Mouse (Mus musculus): Measurements from ENCODE around the gene Plekhm1. TPM values are rescaled to one million over a fixed set of nuclear protein-coding genes. Genes with fewer than 3 reads are reported as not detected.

Plekhm1 gene
- polyA plus RNA-seq, 1 experiment from 2014 or later: 6.7 TPM

GRCm38 (mm10) chr11:103364335-103364734, 48.2 kb downstream of the Plekhm1 start:
- no peak for DNase-seq (ENCODE audit: low spot score)
- peaks cover 50% of the 10 kb centered on the region for H3K4me1 ChIP-seq
- H3K27ac ChIP-seq: no peak overlapping the region
- H3K27me3 ChIP-seq (ENCODE audit: insufficient read depth, poor library complexity, severe bottlenecking): peaks cover 68% of the 10 kb centered on the region
- H3K4me3 ChIP-seq: no peak overlapping the region
- no peaks in the 10 kb centered on the region for H3K9me3 ChIP-seq
- 27% methylated on average over 5 of the region's 5 CpGs for WGBS
- peaks cover 25% of the 10 kb centered on the region for H3K36me3 ChIP-seq

- 2% methylated on average over 35 of the region's 35 CpGs for WGBS
- H3K9me3 ChIP-seq: no peaks in the 10 kb centered on the region
- no peak for DNase-seq (ENCODE audit: low spot score)
- H3K27ac ChIP-seq: peak within 1 kb of the TSS; percentile 85
- peak within 1 kb of the TSS; percentile 68 for H3K4me3 ChIP-seq
- peaks cover 76% of the 10 kb centered on the region for H3K27me3 ChIP-seq (ENCODE audit: insufficient read depth, poor library complexity, severe bottlenecking)
- peaks cover 58% of the 10 kb centered on the region for H3K4me1 ChIP-seq
- peaks cover 25% of the 10 kb centered on the region for H3K36me3 ChIP-seq
These were observed 49.0 kb downstream of the Plekhm1 start, which contains the start of gene Arhgap27 for GRCm38 (mm10) chr11:103363214-103364148. TSS of gene Arhgap27 (minus strand) at chr11:103363692.

GRCm38 (mm10) chr11:103362521-103363181, 49.8 kb downstream of the Plekhm1 start:
- Histone ChIP-seq H3K36me3 (peaks cover 19% of the 10 kb centered on the region), H3K27me3 (ENCODE audit: insufficient read depth, poor library complexity, severe bottlenecking) (peaks cover 85% of the 10 kb centered on the region), H3K9me3 (no peaks in the 10 kb centered on the region), H3K27ac (peak overlapping the region; percentile 85), H3K4me1 (peaks cover 58% of the 10 kb centered on the region), H3K4me3 (peak overlapping the region; percentile 68)
- DNase-seq (ENCODE audit: low spot score): no peak
- under 1% methylated on average over 33 of the region's 33 CpGs for WGBS

- peaks cover 14% of the 10 kb centered on the region for H3K36me3 ChIP-seq
- WGBS: 3% methylated on average over 13 of the region's 13 CpGs
- H3K4me1 ChIP-seq: peaks cover 58% of the 10 kb centered on the region
- peak overlapping the region; percentile 68 for H3K4me3 ChIP-seq
- H3K27me3 ChIP-seq (ENCODE audit: insufficient read depth, poor library complexity, severe bottlenecking): peaks cover 91% of the 10 kb centered on the region
- no peak for DNase-seq (ENCODE audit: low spot score)
- H3K9me3 ChIP-seq: no peaks in the 10 kb centered on the region
- H3K27ac ChIP-seq: 0 out of 2 replicates have a peak overlapping the region, but pooled peaks have one; percentile 85
These were observed 50.4 kb downstream of the Plekhm1 start for GRCm38 (mm10) chr11:103362054-103362432.

GRCm38 (mm10) chr11:103361396-103362053, 51.0 kb downstream of the Plekhm1 start:
- 4% methylated on average over 25 of the region's 25 CpGs for WGBS

GRCm38 (mm10) chr11:103360661-103361081, 51.8 kb downstream of the Plekhm1 start:
- Histone ChIP-seq H3K27ac (peak overlapping the region; percentile 89), H3K4me1 (peaks cover 65% of the 10 kb centered on the region), H3K36me3 (0 out of 2 replicates have a peak, but pooled peaks cover 2% of the 10 kb centered on the region), H3K4me3 (peak overlapping the region; percentile 68), H3K9me3 (no peaks in the 10 kb centered on the region), H3K27me3 (ENCODE audit: insufficient read depth, poor library complexity, severe bottlenecking) (peaks cover 92% of the 10 kb centered on the region)
- 4% methylated on average over 42 of the region's 48 CpGs for WGBS
- DNase-seq (ENCODE audit: low spot score): no peak

More at GRCm38 (mm10) chr11:103361396-103362053, 51.0 kb downstream of the Plekhm1 start:
- Histone ChIP-seq H3K4me3 (peak overlapping the region; percentile 68), H3K36me3 (peaks cover 9% of the 10 kb centered on the region), H3K27ac (no peak overlapping the region), H3K4me1 (peaks cover 58% of the 10 kb centered on the region), H3K27me3 (ENCODE audit: insufficient read depth, poor library complexity, severe bottlenecking) (peaks cover 92% of the 10 kb centered on the region), H3K9me3 (no peaks in the 10 kb centered on the region)
- DNase-seq (ENCODE audit: low spot score): no peak

GRCm38 (mm10) chr11:103359841-103360641, 52.4 kb downstream of the Plekhm1 start:
- no peaks in the 10 kb centered on the region for H3K9me3 ChIP-seq
- peak overlapping the region; percentile 89 for H3K27ac ChIP-seq
- peaks cover 71% of the 10 kb centered on the region for H3K4me1 ChIP-seq
- peak; percentile 88 for DNase-seq (ENCODE audit: low spot score)
- H3K27me3 ChIP-seq (ENCODE audit: insufficient read depth, poor library complexity, severe bottlenecking): peaks cover 91% of the 10 kb centered on the region
- WGBS: 2% methylated on average over 60 of the region's 60 CpGs
- H3K4me3 ChIP-seq: peak overlapping the region; percentile 68
- no peaks in the 10 kb centered on the region for H3K36me3 ChIP-seq

- peak overlapping the region; percentile 36; the same call in 1 of the 2 replicates for H3K27ac ChIP-seq
- peaks cover 86% of the 10 kb centered on the region for H3K27me3 ChIP-seq (ENCODE audit: insufficient read depth, poor library complexity, severe bottlenecking)
- peak overlapping the region; percentile 68 for H3K4me3 ChIP-seq
- H3K36me3 ChIP-seq: no peaks in the 10 kb centered on the region
- H3K9me3 ChIP-seq: no peaks in the 10 kb centered on the region
- H3K4me1 ChIP-seq: peaks cover 67% of the 10 kb centered on the region
- DNase-seq (ENCODE audit: low spot score): peak; percentile 87
- WGBS: 2% methylated on average over 22 of the region's 22 CpGs
These were observed 53.4 kb downstream of the Plekhm1 start for GRCm38 (mm10) chr11:103359122-103359521.

GRCm38 (mm10) chr11:103358316-103358715, 54.2 kb downstream of the Plekhm1 start:
- no peak for DNase-seq (ENCODE audit: low spot score)
- H3K4me1 ChIP-seq: peaks cover 59% of the 10 kb centered on the region
- WGBS: 74% methylated on average over 4 of the region's 4 CpGs

GRCm38 (mm10) chr11:103357710-103358109, 54.8 kb downstream of the Plekhm1 start:
- no peak for DNase-seq (ENCODE audit: low spot score)
- Histone ChIP-seq H3K36me3 (peaks cover 3% of the 10 kb centered on the region; the same call in 1 of the 2 replicates), H3K4me3 (no peak overlapping the region), H3K27ac (no peak overlapping the region), H3K4me1 (peaks cover 53% of the 10 kb centered on the region), H3K9me3 (peaks cover 3% of the 10 kb centered on the region; the same call in 1 of the 2 replicates), H3K27me3 (ENCODE audit: insufficient read depth, poor library complexity, severe bottlenecking) (peaks cover 72% of the 10 kb centered on the region)
- WGBS: 87% methylated on average over 10 of the region's 10 CpGs

More at GRCm38 (mm10) chr11:103358316-103358715, 54.2 kb downstream of the Plekhm1 start:
- H3K9me3 ChIP-seq: no peaks in the 10 kb centered on the region
- H3K27me3 ChIP-seq (ENCODE audit: insufficient read depth, poor library complexity, severe bottlenecking): peaks cover 78% of the 10 kb centered on the region
- no peaks in the 10 kb centered on the region for H3K36me3 ChIP-seq
- no peak overlapping the region for H3K4me3 ChIP-seq
- H3K27ac ChIP-seq: 0 out of 2 replicates have a peak overlapping the region, but pooled peaks have one; percentile 36

GRCm38 (mm10) chr11:103356938-103357670, 55.4 kb downstream of the Plekhm1 start:
- no peak for DNase-seq (ENCODE audit: low spot score)
- H3K27ac ChIP-seq: no peak overlapping the region
- H3K9me3 ChIP-seq: peaks cover 8% of the 10 kb centered on the region; the same call in 1 of the 2 replicates
- peaks cover 47% of the 10 kb centered on the region for H3K4me1 ChIP-seq
- H3K36me3 ChIP-seq: peaks cover 8% of the 10 kb centered on the region; the same call in 1 of the 2 replicates
- H3K27me3 ChIP-seq (ENCODE audit: insufficient read depth, poor library complexity, severe bottlenecking): peaks cover 66% of the 10 kb centered on the region
- WGBS: 72% methylated on average over 16 of the region's 16 CpGs
- no peak overlapping the region for H3K4me3 ChIP-seq
